Mouse (Mus musculus): ENCODE results near the gene Gtsf1l.
A peak's percentile ranks its signal among the peaks of the same experiment; 100 is the strongest.

Gtsf1l gene

GRCm38 (mm10) chr2:163087728-163088127, at the start of gene Gtsf1l:
Gtsf1l (minus strand) TSS chr2:163087855.
- DNase-seq (ENCODE audit: low spot score): no peak

GRCm38 (mm10) chr2:163136996-163137395, 49.3 kb upstream of the Gtsf1l start:
- DNase-seq (ENCODE audit: low spot score): no peak

GRCm38 (mm10) chr2:163135931-163136330, 48.3 kb upstream of the Gtsf1l start:
- no peak for DNase-seq (ENCODE audit: low spot score)

- no peak for DNase-seq (ENCODE audit: low spot score)
These were observed 44.7 kb upstream of the Gtsf1l start for GRCm38 (mm10) chr2:163132314-163132713.

GRCm38 (mm10) chr2:163130837-163131236, 43.2 kb upstream of the Gtsf1l start:
- no peak for DNase-seq (ENCODE audit: low spot score)

GRCm38 (mm10) chr2:163123496-163123895, 35.8 kb upstream of the Gtsf1l start:
- no peak for DNase-seq (ENCODE audit: low spot score)

- DNase-seq (ENCODE audit: low spot score): peak; percentile 69
These were observed 34.7 kb upstream of the Gtsf1l start for GRCm38 (mm10) chr2:163122319-163122718.

GRCm38 (mm10) chr2:163121353-163121660, 33.7 kb upstream of the Gtsf1l start:
- no peak for DNase-seq (ENCODE audit: low spot score)

GRCm38 (mm10) chr2:163120626-163121352, 33.1 kb upstream of the Gtsf1l start:
- no peak for DNase-seq (ENCODE audit: low spot score)

- no peak for DNase-seq (ENCODE audit: low spot score)
These were observed 24.0 kb upstream of the Gtsf1l start for GRCm38 (mm10) chr2:163111413-163112201.

GRCm38 (mm10) chr2:163110706-163111105, 23.1 kb upstream of the Gtsf1l start:
- no peak for DNase-seq (ENCODE audit: low spot score)

- peak; percentile 65 for DNase-seq (ENCODE audit: low spot score)
These were observed 20.7 kb upstream of the Gtsf1l start for GRCm38 (mm10) chr2:163108385-163108784.

GRCm38 (mm10) chr2:163104086-163104770, 16.6 kb upstream of the Gtsf1l start:
- DNase-seq (ENCODE audit: low spot score): no peak

- DNase-seq (ENCODE audit: low spot score): no peak
These were observed 15.4 kb upstream of the Gtsf1l start for GRCm38 (mm10) chr2:163102900-163103653.

GRCm38 (mm10) chr2:163102216-163102615, 14.6 kb upstream of the Gtsf1l start:
- DNase-seq (ENCODE audit: low spot score): no peak

GRCm38 (mm10) chr2:163101646-163102203, 14.1 kb upstream of the Gtsf1l start:
- peak; percentile 88 for DNase-seq (ENCODE audit: low spot score)

GRCm38 (mm10) chr2:163100551-163100950, 12.9 kb upstream of the Gtsf1l start:
- DNase-seq (ENCODE audit: low spot score): no peak

- no peak for DNase-seq (ENCODE audit: low spot score)
These were observed 12.3 kb upstream of the Gtsf1l start for GRCm38 (mm10) chr2:163099919-163100318.

- no peak for DNase-seq (ENCODE audit: low spot score)
These were observed 8.1 kb upstream of the Gtsf1l start for GRCm38 (mm10) chr2:163095784-163096183.

GRCm38 (mm10) chr2:163094909-163095308, 7.3 kb upstream of the Gtsf1l start:
- no peak for DNase-seq (ENCODE audit: low spot score)

GRCm38 (mm10) chr2:163089475-163090123, 1.9 kb upstream of the Gtsf1l start:
- peak; percentile 51 for DNase-seq (ENCODE audit: low spot score)
